ENCODE assay signal across 15 mouse cellular contexts in genomic region chr2:31434746-31435145, GRCm38 (mm10). TPM values are rescaled to one million over a fixed set of nuclear protein-coding genes. Genes with fewer than 3 reads are reported as not detected.
A peak's percentile ranks its signal among the peaks of the same experiment; 100 is the strongest.
DNase-seq lines count a peak whose midpoint lies in the region; ATAC-seq and TF ChIP-seq lines count a peak whose summit lies in the region.
"Had no signal": no experiment of that assay in that cellular context is flagged by ENCODE, and none has a peak within 500 bp of the region (broad histone marks: within the 10 kb centered on the region; RNA-seq: fewer than 3 reads in every experiment).

No protein-coding gene starts in this region.

- no peaks in the 10 kb centered on the region for H3K9me3 ChIP-seq in kidney, postnatal 0 days (replicated peaks; ENCODE audit: low read length)
- no peaks in the 10 kb centered on the region for H3K9me3 ChIP-seq in liver, embryonic 13.5 days (replicated peaks)
- H3K9me3 ChIP-seq in hindbrain, embryonic 10.5 days = no peaks in the 10 kb centered on the region
- H3K9me3 ChIP-seq: forebrain, embryonic 15.5 days; lung, embryonic 15.5 days; megakaryocyte, embryonic 14.5 days had no signal

- H3K27ac ChIP-seq in kidney, postnatal 0 days = no peak overlapping the region
- no peak overlapping the region for H3K27ac ChIP-seq in liver, embryonic 13.5 days
- H3K27ac ChIP-seq in hindbrain, embryonic 10.5 days = no peak overlapping the region
- H3K27ac ChIP-seq: forebrain, embryonic 15.5 days; lung, embryonic 15.5 days had no signal

- TF ChIP-seq CTCF in kidney, postnatal 0 days (IDR thresholded peaks at IDR 0.05; ENCODE audit: low read depth) = no peak

- no peaks in the 10 kb centered on the region for H3K36me3 ChIP-seq in kidney, postnatal 0 days (ENCODE audit: insufficient read depth, low read length)
- H3K36me3 ChIP-seq in liver, embryonic 13.5 days = no peaks in the 10 kb centered on the region
- no peaks in the 10 kb centered on the region for H3K36me3 ChIP-seq in hindbrain, embryonic 10.5 days
- H3K36me3 ChIP-seq: forebrain, embryonic 15.5 days; lung, embryonic 15.5 days had no signal

- H3K27me3 ChIP-seq in kidney, postnatal 0 days (ENCODE audit: insufficient read depth, low read length) = no peaks in the 10 kb centered on the region
- H3K27me3 ChIP-seq in liver, embryonic 13.5 days = no peaks in the 10 kb centered on the region
- H3K27me3 ChIP-seq in hindbrain, embryonic 10.5 days (ENCODE audit: insufficient read depth, poor library complexity, severe bottlenecking) = peaks cover 16% of the 10 kb centered on the region; the same call in 1 of the 2 replicates
- H3K27me3 ChIP-seq: forebrain, embryonic 15.5 days had no signal

- ATAC-seq in kidney, postnatal 0 days (replicated peaks; ENCODE audit: low FRiP score, low read depth) = peak; percentile 67
- ATAC-seq in liver, embryonic 13.5 days (ENCODE audit: low read depth) = peak; percentile 60
- ATAC-seq: forebrain, embryonic 15.5 days had no signal

- H3K4me3 ChIP-seq in kidney, postnatal 0 days (replicated peaks; ENCODE audit: low read depth, low read length) = no peak overlapping the region
- no peak overlapping the region for H3K4me3 ChIP-seq in liver, embryonic 13.5 days (replicated peaks)
- no peak overlapping the region for H3K4me3 ChIP-seq in hindbrain, embryonic 10.5 days
- H3K4me3 ChIP-seq: forebrain, embryonic 15.5 days; lung, embryonic 15.5 days; megakaryocyte, embryonic 14.5 days; myocyte had no signal

- no peak overlapping the region for H3K9ac ChIP-seq in kidney, postnatal 0 days (ENCODE audit: low read depth, low read length)
- H3K9ac ChIP-seq in liver, embryonic 13.5 days = no peak overlapping the region
- H3K9ac ChIP-seq: forebrain, embryonic 15.5 days; lung, embryonic 15.5 days had no signal

- 45% methylated on average over 10 of the region's 10 CpGs for WGBS in kidney, postnatal 0 days
- 45% methylated on average over 10 of the region's 10 CpGs for WGBS in liver, embryonic 13.5 days (ENCODE audit: insufficient replicate concordance)
- 83% methylated on average over 10 of the region's 10 CpGs for WGBS in hindbrain, embryonic 10.5 days

- no peaks in the 10 kb centered on the region for H3K4me1 ChIP-seq in kidney, postnatal 0 days (replicated peaks; ENCODE audit: insufficient read depth, low read length)
- peaks cover 7% of the 10 kb centered on the region; the same call in 1 of the 2 replicates for H3K4me1 ChIP-seq in liver, embryonic 13.5 days (replicated peaks)
- H3K4me1 ChIP-seq in hindbrain, embryonic 10.5 days (replicated peaks) = peaks cover 15% of the 10 kb centered on the region
- H3K4me1 ChIP-seq: lung, embryonic 15.5 days had no signal

- H3K4me2 ChIP-seq in kidney, postnatal 0 days (ENCODE audit: low read length) = no peak overlapping the region
- no peak overlapping the region for H3K4me2 ChIP-seq in liver, embryonic 13.5 days
- H3K4me2 ChIP-seq: forebrain, embryonic 15.5 days; lung, embryonic 15.5 days had no signal

- peak; percentile 30 for DNase-seq in lung, postnatal 36 days
- no peak for DNase-seq in lung, postnatal 25 days (ENCODE audit: low spot score)
- no peak for DNase-seq in kidney, postnatal 0 days (ENCODE audit: low spot score)
- no peak for DNase-seq in liver, embryonic 13.5 days
- DNase-seq in testis, postnatal 10 days (ENCODE audit: low spot score) = no peak
- no peak for DNase-seq in thymus, postnatal 25 days
- no peak for DNase-seq in hindbrain, embryonic 10.5 days (ENCODE audit: low spot score)
- DNase-seq: adrenal gland, adult 8-10 months; cerebellum, adult 8-10 months; gastrocnemius, postnatal 14 days; midbrain, embryonic 14.5 days had no signal

RNA-seq across cellular contexts. Expression of gene Ass1, which starts 35.3 kb away (rescaled TPM):
- polyA plus RNA-seq in kidney, postnatal 0 days (2015; fragmentation: Nextera tagmentation; extraction: Ambion mirVana) = 319 and 427 TPM in 2 replicates
- polyA plus RNA-seq in liver, embryonic 13.5 days (2015; fragmentation: Nextera tagmentation; extraction: Ambion mirVana) = 75.3 and 87.1 TPM in 2 replicates
- polyA plus RNA-seq in hindbrain, embryonic 10.5 days (2016; fragmentation: Nextera tagmentation; extraction: Ambion mirVana) = 11.8 and 15.0 TPM in 2 replicates
